Mouse (Mus musculus) liver, embryonic 11.5 days (tissue): ENCODE results near the gene Kctd17. TPM values are rescaled to one million over a fixed set of nuclear protein-coding genes. Genes with fewer than 3 reads are reported as not detected.
A peak's percentile ranks its signal among the peaks of the same experiment; 100 is the strongest.

Source experiments
- ATAC-seq: fragments of 200-750 bp; cut with Nextera tagmentation; replicated peaks from 2 replicates; pipeline ENCODE4 v1.8.0; 2017; ENCODE audit warnings: moderate number of reproducible peaks, mild to moderate bottlenecking, moderate TSS enrichment, moderate library complexity; ENCODE audit not compliant: low FRiP score
- DNase-seq: peaks from one replicate; pipeline ENCODE4 v3.0.0-alpha.2; 2017; ENCODE audit warnings: low spot score
- H3K27ac ChIP-seq: fragments of 300-500 bp; sonication (generic); 2 replicates; pipeline ENCODE4 v1.5.1; 2014; ENCODE audit warnings: mild to moderate bottlenecking, low read depth, low read length, control low read depth
- H3K27me3 ChIP-seq: fragments of 300-500 bp; sonication (generic); replicated peaks from 2 replicates; pipeline ENCODE4 v1.6.1; 2014; ENCODE audit warnings: low read length, mixed read lengths; ENCODE audit not compliant: control insufficient read depth, insufficient read depth
- H3K36me3 ChIP-seq: fragments of 300-500 bp; sonication (generic); 2 replicates; pipeline ENCODE4 v1.6.1; 2014; ENCODE audit warnings: mild to moderate bottlenecking, low read length, moderate library complexity, mixed read lengths; ENCODE audit not compliant: control insufficient read depth, insufficient read depth
- H3K4me1 ChIP-seq: fragments of 300-500 bp; sonication (generic); replicated peaks from 2 replicates; pipeline ENCODE4 v1.6.1; 2014; ENCODE audit warnings: low read length, mixed read lengths; ENCODE audit not compliant: control insufficient read depth, insufficient read depth
- H3K4me2 ChIP-seq: fragments of 300-500 bp; sonication (generic); 2 replicates; pipeline ENCODE4 v1.6.1; 2014; ENCODE audit warnings: mild to moderate bottlenecking, control low read depth, moderate library complexity
- H3K4me3 ChIP-seq: fragments of 300-500 bp; sonication (generic); 2 replicates; pipeline ENCODE4 v1.5.1; 2014; ENCODE audit warnings: low read depth, low read length, control low read depth
- H3K9ac ChIP-seq: fragments of 300-500 bp; sonication (generic); 2 replicates; pipeline ENCODE4 v1.6.1; 2014; ENCODE audit warnings: low read depth, low read length, control low read depth
- H3K9me3 ChIP-seq: fragments of 300-500 bp; sonication (generic); 2 replicates; pipeline ENCODE4 v1.6.1; 2016; ENCODE audit warnings: low read length, inconsistent platforms, mixed read lengths; ENCODE audit not compliant: control insufficient read depth
- WGBS: fragments of 180-500 bp; shearing (Covaris S2); extraction: QIAGEN DNeasy Blood & Tissue Kit; methylation state at CpG from one replicate; pipeline ENCODE4 v1.1.7; 2014; 5-methylcytosine and 5-hydroxymethylcytosine counted together
- polyA plus RNA-seq: library from polyadenylated mRNA; unstranded; fragments of >200 nt; fragmentation: Nextera tagmentation; extraction: Ambion mirVana; gene quantifications from 2 replicates; pipeline ENCODE4 v1.2.1, GENCODE M21; 2014

Kctd17 gene
- polyA plus RNA-seq, 1 experiment from 2014 or later, result 19.2 TPM

DNA sequence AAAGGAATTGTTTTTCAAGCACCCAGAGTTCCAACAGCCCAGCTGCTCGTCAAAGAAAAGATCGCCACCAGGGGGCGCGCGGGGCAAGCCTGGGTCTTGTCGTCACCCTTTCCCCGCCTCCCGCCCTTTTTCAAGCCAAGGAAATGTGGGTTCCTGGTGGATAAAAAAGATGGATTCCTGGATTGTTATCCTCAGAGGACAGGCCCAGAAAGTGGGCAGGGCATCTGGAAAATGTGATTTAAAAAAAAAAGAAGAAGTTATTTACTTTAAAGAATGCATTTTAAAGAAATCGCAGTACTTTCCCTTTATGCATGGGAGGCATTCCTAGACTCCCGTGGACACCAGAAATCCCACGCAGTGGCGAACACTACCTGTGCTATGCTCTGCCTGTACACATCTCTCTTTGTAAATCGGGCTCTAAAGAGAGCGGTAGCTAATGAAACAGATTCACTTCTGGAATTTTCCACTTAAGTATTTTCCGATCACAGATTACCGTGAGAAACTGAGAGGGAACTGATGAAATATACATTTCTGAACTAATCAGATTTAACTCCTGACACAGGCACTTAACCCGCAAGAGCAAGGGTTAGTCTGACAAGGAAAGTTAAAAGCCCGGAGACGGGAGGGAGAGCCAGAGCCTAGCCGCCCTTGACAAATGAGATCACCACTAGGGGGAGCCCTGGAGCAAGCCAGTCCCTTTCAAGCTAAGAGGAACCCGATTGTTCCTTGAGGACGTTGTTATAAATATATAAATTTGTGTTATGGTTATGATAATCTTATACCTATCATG lies 19.6 kb downstream of the Kctd17 start:
- H3K36me3 ChIP-seq, result no peaks in the 10 kb centered on the region
- no peaks in the 10 kb centered on the region for H3K27me3 ChIP-seq
- 1% methylated on average over 22 of the region's 22 CpGs for WGBS
- H3K4me3 ChIP-seq, result peak overlapping the region; percentile 31
- peak overlapping the region; percentile 30 for H3K9ac ChIP-seq
- no peak for ATAC-seq
- DNase-seq, result peak; percentile 93
- H3K4me1 ChIP-seq, result peaks cover 19% of the 10 kb centered on the region
- peak overlapping the region; percentile 60 for H3K4me2 ChIP-seq
- no peaks in the 10 kb centered on the region for H3K9me3 ChIP-seq
- H3K27ac ChIP-seq, result no peak overlapping the region; the same call in 1 of the 2 replicates

DNA sequence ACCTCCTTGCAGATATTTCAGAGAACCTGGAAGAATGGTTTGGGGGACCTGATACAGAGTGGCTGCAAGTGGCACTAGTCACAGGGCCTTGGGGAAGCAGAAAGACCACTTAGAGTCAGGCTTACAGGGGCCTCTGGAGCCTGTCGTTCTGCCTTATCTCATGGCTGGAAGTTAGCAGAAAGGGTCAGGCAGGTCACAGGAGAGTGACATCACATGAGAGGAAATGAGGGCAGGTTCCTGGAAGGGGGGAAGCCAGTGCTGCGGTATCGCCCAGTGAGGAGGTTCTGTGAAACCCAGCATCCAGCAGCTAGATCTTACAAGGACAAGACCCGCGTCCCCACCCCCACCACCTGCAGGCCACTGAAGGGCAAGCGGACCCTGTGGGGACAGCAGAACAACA lies 20.8 kb downstream of the Kctd17 start:
- H3K36me3 ChIP-seq, result no peaks in the 10 kb centered on the region
- no peaks in the 10 kb centered on the region for H3K27me3 ChIP-seq
- H3K9me3 ChIP-seq, result no peaks in the 10 kb centered on the region
- H3K4me1 ChIP-seq, result peaks cover 19% of the 10 kb centered on the region
- H3K4me2 ChIP-seq, result no peak overlapping the region
- 39% methylated on average over 6 of the region's 6 CpGs for WGBS
- H3K27ac ChIP-seq, result peak overlapping the region; percentile 56
- no peak overlapping the region for H3K4me3 ChIP-seq
- DNase-seq, result no peak
- ATAC-seq, result no peak
- no peak overlapping the region for H3K9ac ChIP-seq

DNA sequence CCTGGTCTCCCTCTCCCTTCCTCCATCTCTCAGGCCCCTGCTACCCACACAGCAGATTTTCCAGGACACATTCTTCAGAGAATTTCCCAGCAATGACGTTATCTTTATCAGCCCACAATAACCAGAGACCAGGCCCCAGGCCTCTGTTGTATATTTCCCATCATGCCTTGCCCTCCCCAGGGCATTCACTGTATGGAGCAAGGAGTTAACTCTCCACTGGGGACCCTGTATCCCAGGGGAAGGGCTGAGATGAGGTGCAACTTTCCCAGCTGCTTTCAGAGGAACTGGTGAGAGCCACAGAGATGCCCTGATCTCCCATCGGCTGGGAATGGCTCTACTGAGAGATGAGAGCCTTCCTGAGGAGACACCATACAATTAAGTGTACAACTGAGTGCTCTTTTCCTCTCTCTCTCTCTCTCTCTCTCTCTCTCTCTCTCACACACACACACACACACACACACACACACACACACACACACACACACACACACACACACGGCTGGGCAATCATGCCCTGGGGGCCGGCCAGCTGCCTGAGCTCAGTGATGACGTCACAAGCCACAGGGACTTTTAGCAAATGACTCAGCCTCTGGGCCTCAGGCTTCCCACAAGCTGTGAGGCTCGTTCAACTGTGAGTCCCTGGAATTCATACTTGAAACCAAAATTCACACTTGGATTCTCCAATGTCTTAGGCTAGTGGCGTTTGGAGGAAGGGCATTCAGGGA lies 21.5 kb downstream of the Kctd17 start:
- DNase-seq (peak; percentile 44), ATAC-seq (no peak)
- Histone ChIP-seq H3K27ac (peak overlapping the region; percentile 56), H3K9ac (no peak overlapping the region), H3K4me3 (no peak overlapping the region), H3K27me3 (0 out of 2 replicates have a peak, but pooled peaks cover 2% of the 10 kb centered on the region), H3K4me1 (peaks cover 19% of the 10 kb centered on the region), H3K9me3 (no peaks in the 10 kb centered on the region), H3K36me3 (no peaks in the 10 kb centered on the region), H3K4me2 (no peak overlapping the region; the same call in 1 of the 2 replicates)
- WGBS, result 26% methylated on average over 7 of the region's 7 CpGs

DNA sequence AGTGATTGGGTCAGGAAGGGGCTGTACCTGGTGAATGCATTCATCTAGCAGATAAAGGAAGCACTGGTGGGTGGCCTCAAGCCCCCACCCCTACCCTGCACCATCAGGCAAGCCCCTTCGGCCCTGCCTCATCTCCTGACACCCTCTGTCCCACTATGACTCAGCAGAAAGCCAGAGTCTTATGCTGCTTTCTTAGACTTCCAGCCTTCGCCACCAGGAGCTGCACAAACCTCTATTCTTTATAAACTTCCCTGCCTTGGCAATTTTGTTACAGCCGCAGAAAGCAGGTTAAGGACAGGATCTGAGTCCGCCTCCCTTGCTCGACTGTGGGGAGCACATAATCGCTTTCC lies 22.0 kb downstream of the Kctd17 start:
- no peaks in the 10 kb centered on the region for H3K9me3 ChIP-seq
- peak overlapping the region; percentile 33 for H3K27ac ChIP-seq
- no peak overlapping the region for H3K4me3 ChIP-seq
- DNase-seq (no peak), ATAC-seq (no peak)
- no peak overlapping the region for H3K4me2 ChIP-seq
- 82% methylated on average over 6 of the region's 6 CpGs for WGBS
- H3K36me3 ChIP-seq, result no peaks in the 10 kb centered on the region
- no peak overlapping the region for H3K9ac ChIP-seq
- peaks cover 19% of the 10 kb centered on the region for H3K4me1 ChIP-seq
- 0 out of 2 replicates have a peak, but pooled peaks cover 4% of the 10 kb centered on the region for H3K27me3 ChIP-seq

DNA sequence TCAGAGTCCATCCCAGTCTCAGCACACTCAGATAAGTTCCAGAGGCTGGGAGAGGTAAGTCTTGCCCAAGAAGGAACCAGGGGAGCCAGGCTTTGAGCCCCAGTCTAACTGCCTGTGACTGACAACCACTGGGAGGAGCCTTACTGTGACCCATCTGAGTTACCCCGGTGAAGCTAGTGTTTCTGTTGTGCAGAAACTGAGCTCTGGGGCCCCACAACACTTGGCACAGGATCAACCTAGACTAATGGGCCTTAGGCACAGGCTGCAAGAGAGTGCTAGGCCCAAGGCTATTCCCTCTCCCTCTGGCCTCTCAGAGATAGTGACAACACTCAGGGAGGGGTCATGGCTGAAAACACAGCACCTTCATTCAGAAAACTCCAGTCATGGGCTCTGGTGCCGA lies 22.8 kb downstream of the Kctd17 start:
- H3K9me3 ChIP-seq, result no peaks in the 10 kb centered on the region
- H3K4me1 ChIP-seq, result peaks cover 19% of the 10 kb centered on the region
- no peak overlapping the region for H3K9ac ChIP-seq
- no peaks in the 10 kb centered on the region for H3K36me3 ChIP-seq
- H3K4me3 ChIP-seq, result no peak overlapping the region
- H3K4me2 ChIP-seq, result no peak overlapping the region
- H3K27me3 ChIP-seq, result 0 out of 2 replicates have a peak, but pooled peaks cover 4% of the 10 kb centered on the region
- WGBS, result 76% methylated on average over 2 of the region's 2 CpGs
- DNase-seq, result no peak
- no peak overlapping the region for H3K27ac ChIP-seq
- ATAC-seq, result no peak

DNA sequence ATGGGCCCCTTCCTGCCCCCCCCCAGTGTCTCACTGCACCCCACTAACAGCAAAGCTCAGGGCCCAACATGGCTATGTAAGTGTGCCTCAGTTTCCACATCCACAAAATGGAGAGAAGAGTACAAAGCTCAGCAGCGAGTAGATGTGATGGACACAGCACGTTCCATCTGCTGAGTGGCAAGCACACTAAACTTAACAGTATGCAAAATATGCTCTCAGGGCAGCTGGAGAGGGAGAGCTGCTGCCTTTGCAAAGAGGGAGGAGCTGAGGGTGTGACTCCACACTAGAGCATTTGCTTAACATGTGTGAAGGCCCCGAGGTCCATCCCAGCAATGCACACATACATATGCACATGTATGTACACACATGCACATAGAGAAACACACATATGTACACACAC lies 24.6 kb downstream of the Kctd17 start:
- Histone ChIP-seq H3K4me1 (peaks cover 19% of the 10 kb centered on the region), H3K9me3 (no peaks in the 10 kb centered on the region), H3K4me2 (no peak overlapping the region), H3K9ac (no peak overlapping the region), H3K27me3 (0 out of 2 replicates have a peak, but pooled peaks cover 4% of the 10 kb centered on the region), H3K27ac (no peak overlapping the region), H3K36me3 (no peaks in the 10 kb centered on the region), H3K4me3 (no peak overlapping the region)
- ATAC-seq (no peak), DNase-seq (no peak)
- WGBS, result 82% methylated on average over 3 of the region's 3 CpGs

DNA sequence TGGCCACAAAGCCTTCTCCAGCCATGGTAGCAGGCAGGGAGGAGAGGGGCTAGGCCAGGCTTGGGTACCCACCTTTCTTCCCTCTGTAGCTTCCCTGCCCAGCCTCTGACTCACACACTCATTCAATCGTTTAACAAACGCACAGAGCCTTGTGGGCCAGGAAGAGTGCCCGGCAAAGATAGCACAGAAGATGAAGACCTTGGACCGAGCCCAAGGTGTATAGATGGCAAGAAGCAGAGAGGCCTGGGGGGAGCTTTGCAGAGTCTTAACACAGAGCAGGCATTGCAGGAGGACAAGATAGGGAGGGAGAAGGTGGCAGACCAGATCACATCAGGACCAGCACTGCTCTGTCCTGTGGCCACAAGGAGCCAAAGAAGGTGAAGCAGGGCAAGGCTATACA lies 26.8 kb downstream of the Kctd17 start:
- Histone ChIP-seq H3K27ac (no peak overlapping the region), H3K27me3 (0 out of 2 replicates have a peak, but pooled peaks cover 4% of the 10 kb centered on the region), H3K9ac (no peak overlapping the region), H3K9me3 (no peaks in the 10 kb centered on the region), H3K4me1 (peaks cover 4% of the 10 kb centered on the region), H3K36me3 (no peaks in the 10 kb centered on the region), H3K4me2 (no peak overlapping the region), H3K4me3 (no peak overlapping the region)
- no peak for ATAC-seq
- 62% methylated on average over 4 of the region's 4 CpGs for WGBS
- no peak for DNase-seq

DNA sequence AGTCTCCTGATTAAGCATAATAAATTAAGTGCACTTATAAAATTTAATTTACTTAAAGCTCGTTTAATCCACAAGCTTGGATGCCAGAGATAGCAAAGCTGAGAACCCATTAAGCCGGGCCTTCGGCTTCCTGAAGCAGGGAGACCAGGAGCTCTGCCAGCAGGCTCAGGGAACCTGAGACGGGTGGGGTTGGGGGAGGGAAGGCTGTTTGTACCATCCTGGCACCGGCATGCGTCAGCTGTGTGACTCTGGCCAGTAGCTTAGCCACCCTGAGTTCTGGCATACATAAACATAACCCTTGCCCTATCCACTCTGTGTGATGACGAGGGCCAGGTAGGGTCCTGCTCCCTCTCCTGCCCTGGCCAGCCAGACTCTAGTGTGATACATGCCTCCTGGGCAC lies 27.7 kb downstream of the Kctd17 start:
- H3K4me3 ChIP-seq, result no peak overlapping the region
- H3K9me3 ChIP-seq, result no peaks in the 10 kb centered on the region
- H3K36me3 ChIP-seq, result no peaks in the 10 kb centered on the region
- WGBS, result 55% methylated on average over 7 of the region's 7 CpGs
- H3K9ac ChIP-seq, result no peak overlapping the region
- no peak overlapping the region for H3K4me2 ChIP-seq
- ATAC-seq (no peak), DNase-seq (no peak)
- H3K27me3 ChIP-seq, result 0 out of 2 replicates have a peak, but pooled peaks cover 4% of the 10 kb centered on the region
- H3K27ac ChIP-seq, result no peak overlapping the region
- H3K4me1 ChIP-seq, result no peaks in the 10 kb centered on the region
